Mouse (Mus musculus): ENCODE measurements around the gene BC049715.

DNA sequence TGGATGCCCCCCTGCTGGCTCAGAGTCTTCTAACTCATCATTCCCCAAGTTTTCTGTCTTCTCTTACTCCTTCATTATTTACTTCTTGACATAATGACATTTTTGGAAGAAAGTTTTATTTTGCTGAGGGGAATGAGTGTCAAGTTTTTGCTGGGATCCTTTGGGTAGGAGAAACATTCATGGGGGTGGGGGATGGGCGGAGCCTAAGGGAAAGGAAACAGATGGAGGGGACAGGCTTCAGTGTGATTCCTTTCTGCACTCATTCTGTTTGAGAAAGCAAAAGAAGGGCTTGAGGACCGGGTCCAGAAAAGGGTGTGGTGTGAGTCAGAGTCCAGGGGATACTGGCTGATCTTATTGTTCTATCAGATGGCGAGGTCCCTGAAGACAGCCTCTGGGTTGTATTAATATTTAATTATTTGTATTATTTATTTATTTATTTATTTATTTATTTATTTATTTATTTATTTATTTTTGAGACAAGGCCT lies 56.0 kb downstream of the BC049715 start:
- no peak for TF ChIP-seq CTCF (IDR thresholded peaks at IDR 0.05; ENCODE audit: low read depth)
- TF ChIP-seq EP300 (optimal IDR thresholded peaks at IDR 0.05): no peak

Measured in stomach, postnatal 0 days (tissue).